Comparison of ENCODE assay signal across 20 mouse cellular contexts in genomic region chr5:31955184-31955583, GRCm38 (mm10).
DNase-seq lines count a peak whose midpoint lies in the region; ATAC-seq lines count a peak whose summit lies in the region.
"Had no signal": no experiment of that assay in that cellular context is flagged by ENCODE, and none has a peak within 500 bp of the region (broad histone marks: within the 10 kb centered on the region; RNA-seq: fewer than 3 reads in every experiment).

No protein-coding gene starts in this region.

- WGBS in embryonic facial prominence, embryonic 10.5 days = 75% methylated on average over 3 of the region's 3 CpGs
- 43% methylated on average over 3 of the region's 3 CpGs for WGBS in embryonic facial prominence, embryonic 14.5 days
- WGBS in kidney, embryonic 15.5 days = 81% methylated on average over 3 of the region's 3 CpGs
- WGBS in hindbrain, embryonic 10.5 days = 82% methylated on average over 3 of the region's 3 CpGs

- no peaks in the 10 kb centered on the region for H3K9me3 ChIP-seq in embryonic facial prominence, embryonic 10.5 days
- H3K9me3 ChIP-seq in embryonic facial prominence, embryonic 14.5 days (ENCODE audit: control insufficient read depth, low read length) = no peaks in the 10 kb centered on the region
- H3K9me3 ChIP-seq in kidney, embryonic 15.5 days (replicated peaks) = no peaks in the 10 kb centered on the region
- H3K9me3 ChIP-seq in hindbrain, embryonic 10.5 days = no peaks in the 10 kb centered on the region
- H3K9me3 ChIP-seq: forebrain, embryonic 13.5 days; hindbrain, embryonic 13.5 days had no signal

- DNase-seq in MN1 (ENCODE audit: low spot score) = peak; percentile 77
- peak; percentile 22 for DNase-seq in embryonic facial prominence, embryonic 10.5 days (ENCODE audit: low spot score)
- peak; percentile 79 for DNase-seq in embryonic facial prominence, embryonic 14.5 days (ENCODE audit: low spot score)
- DNase-seq in gastrocnemius, postnatal 25 days = no peak
- DNase-seq in hindbrain, embryonic 10.5 days (ENCODE audit: low spot score) = no peak
- DNase-seq: adrenal gland, postnatal 10 days; adrenal gland, postnatal 36 days; cerebellum, adult 18-20 months; cerebellum, adult 9-10 months; cerebellum, postnatal 14 days; gastrocnemius, postnatal 10 days; kidney, adult 18-20 months had no signal

- H3K36me3 ChIP-seq in embryonic facial prominence, embryonic 10.5 days (replicated peaks) = no peaks in the 10 kb centered on the region
- no peaks in the 10 kb centered on the region for H3K36me3 ChIP-seq in embryonic facial prominence, embryonic 14.5 days (ENCODE audit: control insufficient read depth, insufficient read depth, low read length)
- H3K36me3 ChIP-seq in kidney, embryonic 15.5 days = no peaks in the 10 kb centered on the region
- H3K36me3 ChIP-seq in hindbrain, embryonic 10.5 days = no peaks in the 10 kb centered on the region
- H3K36me3 ChIP-seq: hindbrain, embryonic 13.5 days had no signal

- H3K9ac ChIP-seq in embryonic facial prominence, embryonic 14.5 days (ENCODE audit: low read depth, low read length) = no peak overlapping the region
- H3K9ac ChIP-seq in kidney, embryonic 15.5 days = no peak overlapping the region
- H3K9ac ChIP-seq: forebrain, embryonic 13.5 days; hindbrain, embryonic 13.5 days had no signal

- H3K4me3 ChIP-seq in embryonic facial prominence, embryonic 10.5 days = no peak overlapping the region
- no peak overlapping the region for H3K4me3 ChIP-seq in embryonic facial prominence, embryonic 14.5 days (ENCODE audit: low read depth, low read length)
- H3K4me3 ChIP-seq in kidney, embryonic 15.5 days (replicated peaks) = no peak overlapping the region
- H3K4me3 ChIP-seq in hindbrain, embryonic 10.5 days = no peak overlapping the region
- H3K4me3 ChIP-seq: erythroblast, embryonic 14.5 days; forebrain, embryonic 13.5 days; hindbrain, embryonic 13.5 days had no signal

- ATAC-seq in embryonic facial prominence, embryonic 14.5 days (ENCODE audit: low read depth) = peak; percentile 53; the same call in 1 of the 2 replicates
- no peak for ATAC-seq in kidney, embryonic 15.5 days (replicated peaks; ENCODE audit: low FRiP score)
- ATAC-seq: CD4-positive, CD25-positive, alpha-beta regulatory T cell, adult 4 months; forebrain, embryonic 13.5 days; forebrain, embryonic 16.5 days; hindbrain, embryonic 16.5 days had no signal

- H3K27ac ChIP-seq in embryonic facial prominence, embryonic 10.5 days (replicated peaks) = no peak overlapping the region
- H3K27ac ChIP-seq in embryonic facial prominence, embryonic 14.5 days (replicated peaks; ENCODE audit: low read depth, low read length) = no peak overlapping the region; the same call in 1 of the 2 replicates
- H3K27ac ChIP-seq in kidney, embryonic 15.5 days = no peak overlapping the region
- H3K27ac ChIP-seq in hindbrain, embryonic 10.5 days = no peak overlapping the region
- H3K27ac ChIP-seq: forebrain, embryonic 13.5 days; hindbrain, embryonic 13.5 days had no signal

- no peaks in the 10 kb centered on the region for H3K4me1 ChIP-seq in embryonic facial prominence, embryonic 10.5 days
- H3K4me1 ChIP-seq in embryonic facial prominence, embryonic 14.5 days (ENCODE audit: control insufficient read depth, insufficient read depth, low read length) = peaks cover 2% of the 10 kb centered on the region; the same call in 1 of the 2 replicates
- H3K4me1 ChIP-seq in kidney, embryonic 15.5 days = no peaks in the 10 kb centered on the region
- H3K4me1 ChIP-seq in hindbrain, embryonic 10.5 days (replicated peaks) = peaks cover 4% of the 10 kb centered on the region; the same call in 1 of the 2 replicates
- H3K4me1 ChIP-seq: hindbrain, embryonic 13.5 days had no signal

- no peak overlapping the region for H3K4me2 ChIP-seq in embryonic facial prominence, embryonic 14.5 days (ENCODE audit: low read depth, low read length)
- H3K4me2 ChIP-seq in kidney, embryonic 15.5 days = no peak overlapping the region
- H3K4me2 ChIP-seq: forebrain, embryonic 13.5 days; heart, embryonic 11.5 days; hindbrain, embryonic 13.5 days had no signal

- no peaks in the 10 kb centered on the region for H3K27me3 ChIP-seq in embryonic facial prominence, embryonic 10.5 days (replicated peaks; ENCODE audit: low read depth, poor library complexity, severe bottlenecking)
- H3K27me3 ChIP-seq in embryonic facial prominence, embryonic 14.5 days (replicated peaks; ENCODE audit: control insufficient read depth, insufficient read depth, low read length) = no peaks in the 10 kb centered on the region
- H3K27me3 ChIP-seq in kidney, embryonic 15.5 days = no peaks in the 10 kb centered on the region
- no peaks in the 10 kb centered on the region for H3K27me3 ChIP-seq in hindbrain, embryonic 10.5 days (ENCODE audit: insufficient read depth, poor library complexity, severe bottlenecking)
- H3K27me3 ChIP-seq: forebrain, embryonic 13.5 days; hindbrain, embryonic 13.5 days had no signal

Comparison
In these comparisons a context has a peak if more than half of its experiments do, and no peak if none do; other contexts are left out.
1. DNase-seq: peak in MN1 (single experiment), embryonic facial prominence, embryonic 10.5 days (single experiment) and embryonic facial prominence, embryonic 14.5 days (single experiment); none in gastrocnemius, postnatal 25 days (single experiment) and hindbrain, embryonic 10.5 days (single experiment).